Mouse (Mus musculus) kidney, adult 2 months (tissue): ENCODE measurements around the gene Kcnc2.

ENCODE experiments used
- CTCF ChIP-seq: fragments of 200-500 bp; conservative IDR thresholded peaks from 2 replicates; pipeline ENCODE4 v1.5.1; 2011; ENCODE audit warnings: low read depth, mild to moderate bottlenecking, control low read depth, low read length, moderate library complexity, mixed read lengths; ENCODE audit not compliant: insufficient read depth, insufficient read length
- POLR2A ChIP-seq: fragments of 200-500 bp; IDR thresholded peaks from one replicate; pipeline ENCODE4 v1.6.1; 2011; ENCODE audit warnings: low read depth, low read length, control low read depth

GRCm38 (mm10) chr10:112269481-112269880 is 1.4 kb upstream of the Kcnc2 start:
- TF ChIP-seq CTCF: no peak
- no peak for TF ChIP-seq POLR2A
